Mouse (Mus musculus) 416B (cell line): ENCODE data around the gene Abcc10.
A peak's percentile ranks its signal among the peaks of the same experiment; 100 is the strongest.

Source experiments
- DNase-seq: peaks from one replicate; pipeline ENCODE4 v3.0.0; 2011; ENCODE audit warnings: low read depth

The Abcc10 gene

GRCm38 (mm10) chr17:46327906-46328534 is at the start of gene Abcc10:
Gene Abcc10 (minus strand): TSS chr17:46328352.
- DNase-seq: peak; percentile 98

GRCm38 (mm10) chr17:46371783-46372182 is 43.6 kb upstream of the Abcc10 start:
- peak; percentile 75 for DNase-seq

GRCm38 (mm10) chr17:46351026-46351700 is 23.0 kb upstream of the Abcc10 start:
- no peak for DNase-seq

GRCm38 (mm10) chr17:46341208-46341607 is 13.1 kb upstream of the Abcc10 start:
- DNase-seq: no peak

GRCm38 (mm10) chr17:46336475-46336874 is 8.3 kb upstream of the Abcc10 start:
- peak; percentile 68 for DNase-seq

- DNase-seq: peak; percentile 54
Measured at GRCm38 (mm10) chr17:46328723-46329122, 571 bp upstream of the Abcc10 start.

- no peak for DNase-seq
Measured at GRCm38 (mm10) chr17:46327413-46327905, 693 bp downstream of the Abcc10 start.

- no peak for DNase-seq
Measured at GRCm38 (mm10) chr17:46322046-46322823, 5.9 kb downstream of the Abcc10 start.

GRCm38 (mm10) chr17:46320492-46320891 is 7.7 kb downstream of the Abcc10 start:
- no peak for DNase-seq

- DNase-seq: no peak
Measured at GRCm38 (mm10) chr17:46315813-46316212, 12.3 kb downstream of the Abcc10 start.

GRCm38 (mm10) chr17:46313135-46313715 is 14.9 kb downstream of the Abcc10 start:
- no peak for DNase-seq

GRCm38 (mm10) chr17:46310515-46310914 is 17.6 kb downstream of the Abcc10 start:
- no peak for DNase-seq

GRCm38 (mm10) chr17:46309835-46310234 is 18.3 kb downstream of the Abcc10 start:
- no peak for DNase-seq

- no peak for DNase-seq
Measured at GRCm38 (mm10) chr17:46306956-46307355, 21.2 kb downstream of the Abcc10 start.

- no peak for DNase-seq
Measured at GRCm38 (mm10) chr17:46304184-46304583, 24.0 kb downstream of the Abcc10 start.

- DNase-seq: no peak
Measured at GRCm38 (mm10) chr17:46301892-46302291, 26.3 kb downstream of the Abcc10 start.

GRCm38 (mm10) chr17:46298220-46298913 is 29.8 kb downstream of the Abcc10 start:
- peak; percentile 54 for DNase-seq

- DNase-seq: no peak
Measured at GRCm38 (mm10) chr17:46297364-46298219, 30.6 kb downstream of the Abcc10 start, which contains the start of gene Dlk2. Gene Dlk2 (plus strand): TSS chr17:46297421.

- DNase-seq: no peak
Measured at GRCm38 (mm10) chr17:46297028-46297363, 31.2 kb downstream of the Abcc10 start.

GRCm38 (mm10) chr17:46296601-46297000 is 31.6 kb downstream of the Abcc10 start:
- no peak for DNase-seq

- DNase-seq: peak; percentile 28
Measured at GRCm38 (mm10) chr17:46287678-46288095, 40.5 kb downstream of the Abcc10 start.
